Mouse (Mus musculus): ENCODE measurements around the gene Ago4.
"Not testable (repeated sequence)": the region's sequence is repeated elsewhere in the genome, so short reads cannot be mapped to it uniquely, and the experiment has no call there.

Ago4 gene

DNA sequence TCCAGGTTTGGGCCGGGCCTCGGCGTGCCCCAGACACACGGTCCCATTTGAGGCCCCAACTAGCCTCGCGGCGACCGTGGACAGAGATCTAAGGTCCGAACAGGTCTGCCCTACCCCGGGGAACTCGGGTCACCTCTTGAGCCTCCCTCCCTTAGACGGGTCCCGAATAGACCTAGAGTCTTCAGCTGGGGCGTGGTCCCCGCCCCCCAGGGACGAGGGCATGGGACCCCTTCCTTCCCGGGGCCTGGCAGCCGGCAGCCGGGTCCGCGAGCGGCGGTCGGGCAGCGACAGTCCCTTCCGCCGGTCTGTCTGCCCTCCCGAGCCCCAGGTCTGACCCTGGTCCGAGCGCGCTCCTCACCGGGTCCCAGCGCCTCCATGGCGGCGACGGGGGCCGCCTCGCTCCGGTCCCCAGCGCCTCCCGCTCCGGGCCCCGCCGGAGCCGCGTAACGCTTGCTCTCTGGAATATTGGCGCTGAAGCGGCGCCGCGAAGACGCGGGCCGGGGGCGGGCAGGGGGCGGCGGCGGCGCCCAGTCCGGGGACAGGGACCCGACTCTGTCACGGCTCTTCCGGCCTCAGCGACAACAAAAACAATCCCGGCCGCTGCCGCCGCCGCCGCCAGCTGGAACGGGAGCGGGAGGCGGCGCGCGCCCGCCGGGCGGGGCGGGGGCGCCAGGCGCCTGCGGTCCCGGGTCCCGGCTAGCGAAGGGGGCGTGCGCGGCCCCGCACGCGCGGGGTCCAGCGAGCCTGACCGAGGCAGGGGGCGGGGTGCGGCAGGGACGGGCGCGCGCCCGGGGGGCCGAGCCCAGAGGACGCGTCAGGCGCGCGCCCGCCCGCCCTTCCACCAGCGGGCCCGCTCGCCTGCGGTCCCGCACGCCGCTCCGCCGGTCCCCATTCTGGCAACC is at the start of gene Ago4:
Gene Ago4 (minus strand): TSS at position 646 of the 902 bp plus-strand sequence.
- no peak for DNase-seq (ENCODE audit: low spot score)

GRCm38 (mm10) chr4:126579077-126579476 is 45.8 kb upstream of the Ago4 start:
- no peak for DNase-seq (ENCODE audit: low spot score)

GRCm38 (mm10) chr4:126577920-126578319 is 44.6 kb upstream of the Ago4 start:
- DNase-seq (ENCODE audit: low spot score): no peak

DNA sequence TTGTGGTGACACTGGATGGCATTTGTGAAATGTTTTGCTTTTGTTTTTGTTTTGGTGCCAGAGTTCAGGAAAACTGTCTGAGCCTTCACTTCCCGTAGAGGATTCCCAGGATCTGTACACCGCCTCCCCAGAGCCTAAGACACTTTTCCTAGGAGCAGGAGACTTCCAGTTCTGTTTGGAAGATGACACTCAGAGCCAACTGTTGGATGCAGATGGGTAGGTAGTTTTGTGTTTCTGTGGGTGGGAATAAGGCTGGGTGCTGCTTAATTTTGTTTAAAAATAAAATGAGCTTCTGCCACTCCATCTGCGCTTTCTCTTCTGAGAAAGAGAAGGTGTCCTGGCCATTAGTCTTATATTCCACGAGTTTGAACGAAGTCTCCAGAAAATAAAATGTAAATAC is 43.0 kb upstream of the Ago4 start:
- DNase-seq (ENCODE audit: low spot score): no peak

DNA sequence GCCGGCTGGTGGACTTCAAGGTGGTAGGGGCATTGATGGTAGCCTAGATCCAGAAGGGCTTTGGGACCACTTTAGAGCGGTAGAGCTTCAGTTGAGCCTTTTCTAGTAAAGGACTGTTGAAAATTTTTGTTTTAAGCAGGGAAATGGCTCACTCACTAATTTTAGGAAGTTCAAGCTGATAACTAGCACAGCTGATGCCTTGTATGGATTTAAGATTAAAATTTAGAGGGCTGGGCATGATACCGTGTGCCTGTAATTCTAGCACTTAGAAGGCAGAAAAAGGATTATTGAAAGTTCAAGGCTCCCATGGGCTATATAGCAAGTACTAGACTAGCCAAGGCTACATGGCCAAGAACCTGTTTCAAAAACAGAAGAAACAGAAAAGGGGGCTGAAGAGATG is 36.5 kb upstream of the Ago4 start:
- DNase-seq (ENCODE audit: low spot score): no peak

DNA sequence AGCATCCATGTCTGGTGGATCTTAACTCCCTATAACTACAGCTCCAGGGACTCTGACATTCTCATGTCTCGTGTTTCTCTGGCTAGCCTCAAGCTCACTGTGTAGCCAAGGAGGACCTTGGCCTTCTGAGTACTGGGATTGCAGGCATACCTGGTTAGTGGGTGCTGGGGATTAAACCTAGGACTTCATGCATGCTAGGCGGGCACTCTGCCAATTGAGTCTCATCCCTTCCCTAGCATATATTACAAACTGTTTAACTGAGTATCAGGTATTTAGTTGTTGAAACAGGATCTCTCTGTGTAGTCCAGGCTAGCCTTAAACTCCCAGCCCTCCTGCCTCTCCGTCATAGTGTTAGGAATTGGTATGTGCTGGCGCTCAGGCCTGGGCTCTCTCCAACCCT is 34.0 kb upstream of the Ago4 start:
- DNase-seq (ENCODE audit: low spot score): no peak

DNA sequence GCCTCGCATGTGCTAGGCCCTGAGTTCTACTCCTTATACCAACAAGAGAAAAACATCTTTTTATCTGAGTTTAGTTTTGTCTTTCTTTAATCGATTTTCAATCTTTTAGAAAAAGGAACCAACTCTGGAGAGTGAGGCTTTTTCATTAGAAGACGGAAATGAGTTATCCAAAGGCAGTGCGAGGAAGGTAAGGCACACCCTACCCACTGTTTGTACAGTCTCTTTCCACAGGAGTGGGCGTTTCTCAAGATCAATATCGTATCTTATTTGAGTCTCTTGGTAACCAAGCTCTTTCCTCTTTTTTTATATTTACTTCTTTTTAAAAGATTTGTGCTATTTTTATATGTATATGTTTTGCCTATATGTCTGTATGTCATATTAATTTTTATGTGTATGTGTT is 30.5 kb upstream of the Ago4 start:
- no peak for DNase-seq (ENCODE audit: low spot score)

DNA sequence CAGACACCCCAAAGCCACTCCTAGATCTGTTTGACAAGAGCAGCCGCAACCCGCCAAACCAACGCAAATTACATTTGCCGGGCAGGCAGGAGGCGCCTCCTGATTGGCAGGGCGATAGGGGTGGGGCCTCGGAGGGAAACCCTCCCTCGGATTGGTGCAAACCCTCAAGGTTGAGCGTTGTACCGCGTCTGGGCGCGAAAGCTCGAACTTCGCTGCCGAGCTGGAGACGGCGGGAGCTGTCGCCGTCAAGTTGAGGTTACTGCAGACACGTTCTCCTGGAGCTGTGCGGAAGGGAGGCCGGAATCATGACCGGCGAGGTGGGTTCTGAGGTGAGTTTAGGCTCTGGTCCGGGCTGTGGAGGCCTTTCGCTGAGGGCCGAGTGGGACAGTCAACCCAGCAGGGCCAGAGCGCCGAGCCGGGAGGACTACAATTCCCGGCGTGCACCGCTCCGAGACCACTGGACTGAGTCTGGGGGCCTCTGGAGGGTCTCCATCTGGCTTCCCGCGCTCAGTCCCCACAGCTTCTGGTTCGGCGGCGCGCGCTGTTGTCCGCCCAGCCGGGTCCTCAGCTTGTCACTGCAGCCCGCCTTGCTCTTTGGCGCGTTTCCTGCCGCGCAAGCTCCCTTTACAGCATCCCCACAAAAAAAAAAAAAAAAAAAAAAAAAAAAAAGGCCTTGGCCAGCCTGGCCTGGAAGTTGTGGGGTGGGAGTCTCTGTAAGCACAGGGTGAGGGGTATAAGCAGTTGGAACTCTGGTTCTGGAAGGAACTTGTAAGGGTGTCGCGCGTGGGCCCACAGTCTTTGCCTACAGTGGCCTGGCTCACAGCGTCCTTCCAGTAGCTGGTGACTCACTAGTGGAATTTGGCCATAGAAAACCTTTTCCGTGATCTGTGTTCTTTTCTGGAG is 23.8 kb upstream of the Ago4 start, which contains the start of gene Clspn:
Gene Clspn (plus strand): TSS at position 127 of the 903 bp plus-strand sequence.
- DNase-seq (ENCODE audit: low spot score): peak; percentile 85

DNA sequence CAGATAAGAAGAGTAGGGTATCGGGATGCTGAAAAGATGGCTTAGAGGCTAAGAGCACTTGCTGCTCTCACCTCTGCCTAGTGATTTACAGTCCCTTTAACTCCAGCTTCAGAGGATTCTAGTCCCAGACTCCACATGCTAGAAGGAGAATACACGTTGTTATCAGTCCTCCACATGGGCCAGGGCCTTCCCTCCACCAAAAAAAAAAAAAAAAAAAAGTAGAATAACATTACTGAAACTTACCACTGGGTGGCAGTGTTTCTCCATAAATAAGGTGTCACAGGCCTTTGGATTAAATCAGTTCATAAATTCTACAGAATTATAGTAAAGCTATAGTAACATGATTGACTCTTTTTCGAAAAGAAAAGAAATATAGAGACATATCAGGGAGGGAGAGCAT is 21.2 kb upstream of the Ago4 start:
- no peak for DNase-seq (ENCODE audit: low spot score)

DNA sequence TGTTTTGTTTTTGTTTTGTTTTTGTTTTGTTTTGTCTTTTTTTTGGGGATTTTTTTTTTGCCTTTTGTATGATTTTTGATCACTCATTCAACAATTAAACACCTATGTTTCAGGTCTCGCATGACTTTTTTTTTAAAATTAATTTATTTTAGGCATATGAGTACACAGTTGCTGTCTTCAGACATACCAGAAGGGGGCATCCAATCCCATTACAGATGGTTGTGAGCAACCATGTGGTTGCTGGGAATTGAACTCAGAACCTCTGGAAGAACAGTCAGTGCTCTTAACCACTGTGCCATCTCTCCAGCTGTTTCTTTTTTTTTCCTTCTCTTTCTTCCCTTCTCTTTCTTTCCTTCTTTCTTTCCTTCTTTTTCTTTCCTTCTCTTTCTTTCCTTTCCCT is 20.4 kb upstream of the Ago4 start:
- no peak for DNase-seq (ENCODE audit: low spot score)

DNA sequence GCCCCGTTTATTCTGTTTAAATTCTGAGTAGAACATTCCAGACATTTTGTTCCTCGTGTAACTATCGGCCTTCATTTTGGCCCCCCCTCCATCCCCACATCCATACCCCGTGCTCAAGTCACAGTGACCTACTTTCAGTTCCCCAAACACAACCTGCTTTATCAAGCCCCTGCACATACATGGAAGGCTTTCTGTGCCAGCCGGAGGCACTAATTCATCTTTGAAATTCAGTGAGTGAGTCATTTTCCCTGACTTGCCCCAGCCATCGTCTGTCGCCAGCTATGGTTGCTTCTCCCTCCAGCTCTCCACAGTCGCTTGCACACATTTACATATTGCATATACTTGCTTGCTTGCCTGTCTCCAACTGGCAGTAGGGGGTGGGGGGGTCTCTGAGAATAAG is 19.8 kb upstream of the Ago4 start:
- DNase-seq (ENCODE audit: low spot score): no peak

GRCm38 (mm10) chr4:126552136-126552535 is 18.9 kb upstream of the Ago4 start:
- DNase-seq (ENCODE audit: low spot score): no peak

DNA sequence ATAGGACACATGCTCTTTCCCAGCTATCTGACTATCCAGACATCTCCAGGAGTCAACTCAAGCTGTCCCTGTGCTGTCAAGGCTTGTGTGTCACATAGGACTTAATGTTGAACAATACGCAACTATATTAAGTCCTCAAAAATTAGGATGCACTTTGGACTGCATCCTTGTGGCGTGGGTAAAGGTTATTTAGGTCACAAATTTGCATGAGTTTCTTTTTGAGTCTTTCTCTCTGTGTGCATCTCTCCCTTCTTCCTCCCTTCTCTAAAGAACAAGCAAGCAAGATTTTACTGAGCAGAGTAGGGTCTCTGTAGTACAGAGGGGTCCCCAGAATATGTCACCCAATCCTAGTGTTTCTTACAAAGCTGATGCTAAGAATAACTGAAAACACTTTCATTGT is 12.9 kb upstream of the Ago4 start:
- no peak for DNase-seq (ENCODE audit: low spot score)

DNA sequence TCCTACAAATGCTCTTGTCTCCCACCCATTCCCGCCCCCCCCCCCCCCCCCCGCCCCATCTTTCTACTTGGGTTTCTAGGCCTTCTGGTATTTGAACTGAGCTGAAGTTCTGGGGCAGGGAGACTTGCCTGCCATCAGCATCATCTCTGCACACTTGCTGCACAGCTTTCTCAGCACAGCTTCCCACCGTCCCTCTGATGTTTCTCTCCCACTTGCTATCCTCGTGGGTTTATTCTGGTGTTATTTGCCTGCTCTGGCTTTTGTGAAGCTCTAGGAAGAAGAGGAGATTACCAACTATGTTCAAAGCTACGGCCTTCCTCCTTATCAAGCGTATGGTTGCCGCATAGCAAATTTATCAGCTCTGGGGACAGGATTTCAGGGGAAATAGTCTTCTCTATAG is 12.4 kb upstream of the Ago4 start:
- no peak for DNase-seq (ENCODE audit: low spot score)

DNA sequence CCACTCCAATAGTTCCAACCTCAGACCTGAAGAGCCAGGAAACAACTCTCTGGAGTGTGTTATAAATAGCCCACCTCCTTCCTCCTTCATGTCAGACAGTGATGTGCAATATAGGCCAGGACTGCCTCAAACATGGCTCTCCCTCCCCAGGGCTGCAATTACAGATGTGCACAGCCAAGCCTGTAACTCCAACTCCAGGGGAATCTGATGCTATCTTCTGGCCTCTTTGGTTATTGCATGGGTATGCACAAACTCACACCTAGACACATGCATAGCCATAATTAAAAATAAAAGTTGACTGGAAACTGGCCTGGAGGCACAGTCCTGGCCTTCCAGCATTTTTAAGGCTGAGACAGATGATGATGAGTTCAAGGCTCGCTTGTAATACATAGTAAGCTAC is 11.7 kb upstream of the Ago4 start:
- DNase-seq (ENCODE audit: low spot score): no peak

GRCm38 (mm10) chr4:126542838-126543237 is 9.6 kb upstream of the Ago4 start:
- DNase-seq (ENCODE audit: low spot score): no peak

GRCm38 (mm10) chr4:126540487-126541071 is 7.3 kb upstream of the Ago4 start:
- no peak for DNase-seq (ENCODE audit: low spot score)

DNA sequence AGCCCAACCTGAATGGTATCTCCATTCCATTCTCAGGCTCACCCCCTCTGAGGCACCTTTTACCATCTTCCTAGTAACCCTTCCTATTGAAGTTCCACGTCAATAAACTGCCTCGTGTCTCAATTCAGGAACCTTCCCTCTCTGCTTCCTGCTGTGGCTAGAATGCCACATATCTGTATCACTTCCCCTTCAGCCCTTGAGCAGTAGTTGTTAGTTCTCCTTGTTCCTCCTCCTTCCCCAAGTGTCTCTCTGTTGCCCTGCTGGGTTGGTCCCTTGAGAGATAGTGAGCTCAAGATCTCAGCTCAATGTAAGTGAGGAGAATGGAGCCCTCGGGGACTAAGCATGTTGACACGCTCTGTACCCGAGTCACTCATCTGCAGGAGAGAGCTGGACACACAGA is 3.6 kb upstream of the Ago4 start:
- no peak for DNase-seq (ENCODE audit: low spot score)

DNA sequence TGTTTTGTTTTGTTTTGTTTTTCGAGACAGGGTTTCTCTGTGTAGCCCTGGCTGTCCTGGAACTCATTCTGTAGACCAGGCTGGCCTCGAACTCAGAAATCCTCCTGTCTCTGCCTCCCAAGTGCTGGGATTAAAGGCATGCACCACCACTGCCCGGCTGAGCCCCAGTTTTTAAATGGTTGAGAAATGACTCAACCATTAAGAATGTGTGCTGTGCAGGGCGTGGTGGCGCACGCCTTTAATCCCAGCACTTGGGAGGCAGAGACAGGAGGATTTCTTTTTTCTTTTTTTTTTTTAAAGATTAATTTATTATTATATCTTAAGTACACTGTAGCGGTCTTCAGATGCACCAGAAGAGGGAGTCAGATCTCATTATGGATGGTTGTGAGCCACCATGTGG is 2.4 kb upstream of the Ago4 start:
- not testable (repeated sequence) for DNase-seq (ENCODE audit: low spot score)

DNA sequence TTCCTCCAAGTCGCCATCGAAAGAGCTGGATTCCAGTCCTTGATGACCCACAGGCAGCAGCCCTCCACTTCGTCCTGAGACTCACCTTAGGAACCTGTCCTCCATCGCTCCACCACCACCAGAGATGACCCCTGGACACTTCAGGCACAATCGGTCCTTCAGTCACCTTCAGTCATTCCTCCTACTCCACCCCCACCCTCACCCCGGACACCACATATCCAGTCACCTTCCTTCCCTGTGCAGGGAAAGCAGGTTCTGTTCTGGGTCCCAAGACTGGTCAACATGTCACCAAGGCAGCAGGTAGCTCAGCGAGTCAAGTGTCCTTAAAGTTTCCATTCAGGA is 428 bp upstream of the Ago4 start:
- no peak for DNase-seq (ENCODE audit: low spot score)

DNA sequence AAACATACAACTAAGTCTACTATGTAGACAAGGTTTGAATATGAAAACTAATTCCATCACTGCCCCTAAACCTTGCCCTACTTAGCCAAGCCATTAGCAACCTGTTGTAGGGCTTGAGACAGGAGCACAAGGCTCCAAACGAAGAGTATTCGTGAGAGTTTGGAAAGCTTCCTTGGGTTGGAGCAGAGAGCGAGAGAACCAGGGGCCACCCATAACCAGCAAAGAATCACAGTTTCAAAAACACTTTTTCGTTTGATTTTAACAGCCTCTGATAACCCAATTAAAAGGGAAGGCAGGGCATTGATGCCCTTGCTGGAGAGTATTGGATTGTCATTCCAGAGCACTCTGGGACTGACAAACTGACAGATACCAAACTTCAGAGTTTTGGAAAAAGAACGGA is 980 bp downstream of the Ago4 start:
- DNase-seq (ENCODE audit: low spot score): no peak

GRCm38 (mm10) chr4:126526828-126527227 is 6.4 kb downstream of the Ago4 start:
- DNase-seq (ENCODE audit: low spot score): no peak

DNA sequence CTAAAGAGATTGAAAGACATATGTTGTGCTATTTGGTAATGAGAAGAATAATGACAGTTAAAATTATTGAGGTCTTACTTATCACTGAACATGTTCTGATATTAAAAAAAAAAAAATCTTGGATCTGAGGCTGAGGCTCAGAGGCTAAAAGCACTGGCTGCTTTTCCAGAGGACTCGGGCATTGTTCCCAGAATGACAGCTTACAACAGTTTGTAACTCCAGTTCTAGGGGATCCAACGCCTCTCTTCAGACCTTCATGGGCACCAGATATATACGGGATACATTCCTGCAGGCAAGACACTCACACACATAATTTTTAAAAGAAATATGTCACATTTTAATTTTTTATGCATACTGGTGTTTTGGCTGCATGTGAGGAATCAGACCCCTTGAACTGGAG is 7.1 kb downstream of the Ago4 start:
- DNase-seq (ENCODE audit: low spot score): no peak

All from spleen, adult 12 weeks (tissue).